Mouse (Mus musculus): ENCODE measurements around the gene Fam240b.
A peak's percentile ranks its signal among the peaks of the same experiment; 100 is the strongest.

Gene Fam240b

GRCm38 (mm10) chr13:64440592-64440991 is 57.0 kb downstream of the Fam240b start:
- no peak for DNase-seq (ENCODE audit: low read depth)

GRCm38 (mm10) chr13:64439471-64439870 is 58.1 kb downstream of the Fam240b start:
- DNase-seq (ENCODE audit: low read depth) = peak; percentile 55

- DNase-seq (ENCODE audit: low read depth) = peak; percentile 79
Observed at GRCm38 (mm10) chr13:64438863-64439452, 58.6 kb downstream of the Fam240b start.

GRCm38 (mm10) chr13:64437801-64438200 is 59.8 kb downstream of the Fam240b start:
- DNase-seq (ENCODE audit: low read depth) = no peak

- DNase-seq (ENCODE audit: low read depth) = peak; percentile 96
Observed at GRCm38 (mm10) chr13:64432017-64432995, 65.3 kb downstream of the Fam240b start, which contains the start of gene Cdk20. Gene Cdk20 (plus strand): TSS chr13:64432314.
